Mouse (Mus musculus): ENCODE data around the gene Kif1b. TPM values are rescaled to one million over a fixed set of nuclear protein-coding genes. Genes with fewer than 3 reads are reported as not detected.
A peak's percentile ranks its signal among the peaks of the same experiment; 100 is the strongest.

Gene Kif1b
- total RNA-seq (2021) = 100 to 1,000 TPM; 432 to 448 TPM

GRCm38 (mm10) chr4:149307596-149308490 lies at the start of gene Kif1b:
TSS of gene Kif1b (minus strand) at chr4:149307693.
- intact Hi-C loops (cut with DNase I) = loop anchor here (5.0 kb wide), 2 partner anchors 36 to 51 kb away; no protein-coding TSS in a partner anchor
- peak; percentile 99 for DNase-seq (ENCODE audit: low spot score in 2 of 2)

GRCm38 (mm10) chr4:149354671-149355070 lies 47.2 kb upstream of the Kif1b start:
- intact Hi-C loops (cut with DNase I) = no loop called here
- DNase-seq (ENCODE audit: low spot score in 2 of 2) = no peak

- intact Hi-C loops (cut with DNase I) = no loop called here
- no peak for DNase-seq (ENCODE audit: low spot score in 2 of 2)
These were observed 44.2 kb upstream of the Kif1b start for GRCm38 (mm10) chr4:149351596-149352150.

- DNase-seq (ENCODE audit: low spot score in 2 of 2) = peak in 1 of 2 experiments; percentile 23
- intact Hi-C loops (cut with DNase I) = no loop called here
These were observed 41.5 kb upstream of the Kif1b start for GRCm38 (mm10) chr4:149348963-149349362.

- intact Hi-C loops (cut with DNase I) = no loop called here
These were observed 38.4 kb upstream of the Kif1b start for GRCm38 (mm10) chr4:149345873-149346272.

GRCm38 (mm10) chr4:149344311-149344710 lies 36.8 kb upstream of the Kif1b start:
- intact Hi-C loops (cut with DNase I) = loop anchor here (5.0 kb wide), 1 partner anchor 198 kb away; no protein-coding TSS in a partner anchor
- DNase-seq (ENCODE audit: low spot score in 2 of 2) = no peak

More at GRCm38 (mm10) chr4:149345873-149346272, 38.4 kb upstream of the Kif1b start:
- no peak for DNase-seq (ENCODE audit: low spot score in 2 of 2)

GRCm38 (mm10) chr4:149340680-149341079 lies 33.2 kb upstream of the Kif1b start:
- intact Hi-C loops (cut with DNase I) = loop anchor here (5.0 kb wide), 1 partner anchor 202 kb away; no protein-coding TSS in a partner anchor
- DNase-seq (ENCODE audit: low spot score in 2 of 2) = peak in 1 of 2 experiments; percentile 43

- intact Hi-C loops (cut with DNase I) = loop anchor here (5.0 kb wide), 1 partner anchor 203 kb away; no protein-coding TSS in a partner anchor
- DNase-seq (ENCODE audit: low spot score in 2 of 2) = no peak
These were observed 32.1 kb upstream of the Kif1b start for GRCm38 (mm10) chr4:149339426-149340214.

GRCm38 (mm10) chr4:149338137-149338536 lies 30.6 kb upstream of the Kif1b start:
- intact Hi-C loops (cut with DNase I) = no loop called here
- DNase-seq (ENCODE audit: low spot score in 2 of 2) = peak in 1 of 2 experiments; percentile 34

- DNase-seq (ENCODE audit: low spot score in 2 of 2) = no peak
- intact Hi-C loops (cut with DNase I) = no loop called here
These were observed 29.9 kb upstream of the Kif1b start for GRCm38 (mm10) chr4:149337353-149337752.

GRCm38 (mm10) chr4:149336302-149336701 lies 28.8 kb upstream of the Kif1b start:
- intact Hi-C loops (cut with DNase I) = no loop called here

GRCm38 (mm10) chr4:149334881-149335280 lies 27.4 kb upstream of the Kif1b start:
- intact Hi-C loops (cut with DNase I) = no loop called here
- DNase-seq (ENCODE audit: low spot score in 2 of 2) = no peak

More at GRCm38 (mm10) chr4:149336302-149336701, 28.8 kb upstream of the Kif1b start:
- no peak for DNase-seq (ENCODE audit: low spot score in 2 of 2)

GRCm38 (mm10) chr4:149332726-149333125 lies 25.2 kb upstream of the Kif1b start:
- DNase-seq (ENCODE audit: low spot score in 2 of 2) = no peak
- intact Hi-C loops (cut with DNase I) = no loop called here

GRCm38 (mm10) chr4:149330495-149330894 lies 23.0 kb upstream of the Kif1b start:
- intact Hi-C loops (cut with DNase I) = no loop called here
- no peak for DNase-seq (ENCODE audit: low spot score in 2 of 2)

GRCm38 (mm10) chr4:149328735-149329134 lies 21.2 kb upstream of the Kif1b start:
- intact Hi-C loops (cut with DNase I) = no loop called here
- DNase-seq (ENCODE audit: low spot score in 2 of 2) = no peak

GRCm38 (mm10) chr4:149327281-149327680 lies 19.8 kb upstream of the Kif1b start:
- DNase-seq (ENCODE audit: low spot score in 2 of 2) = no peak
- intact Hi-C loops (cut with DNase I) = no loop called here

- intact Hi-C loops (cut with DNase I) = no loop called here
- DNase-seq (ENCODE audit: low spot score in 2 of 2) = peak in 1 of 2 experiments; percentile 39
These were observed 18.1 kb upstream of the Kif1b start for GRCm38 (mm10) chr4:149325411-149326162.

GRCm38 (mm10) chr4:149323730-149324129 lies 16.2 kb upstream of the Kif1b start:
- intact Hi-C loops (cut with DNase I) = no loop called here
- no peak for DNase-seq (ENCODE audit: low spot score in 2 of 2)

- intact Hi-C loops (cut with DNase I) = no loop called here
- no peak for DNase-seq (ENCODE audit: low spot score in 2 of 2)
These were observed 15.2 kb upstream of the Kif1b start for GRCm38 (mm10) chr4:149322718-149323117.
